Mouse (Mus musculus): ENCODE results near the gene Nup50.

Gene Nup50

DNA sequence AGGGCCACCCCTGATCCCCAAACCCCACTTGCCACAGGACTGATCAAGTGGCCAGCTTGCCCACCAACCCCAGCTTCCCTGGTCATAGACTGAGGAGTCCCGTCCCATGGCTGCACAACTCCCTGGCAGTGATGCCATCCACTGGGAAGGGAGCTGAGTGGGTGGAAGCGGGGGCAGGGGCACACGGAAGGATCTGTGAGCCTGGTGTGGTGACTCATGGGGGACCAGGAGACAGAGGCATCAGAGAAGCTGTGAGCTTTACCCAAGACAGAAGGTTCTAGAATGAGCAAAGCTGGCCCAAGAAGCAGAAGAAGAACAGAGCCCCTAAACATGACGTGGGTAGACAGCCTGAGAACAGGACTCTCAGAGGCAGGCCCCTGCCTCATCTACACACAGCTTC is 26.8 kb downstream of the Nup50 start:
- DNase-seq (ENCODE audit: low read depth, low spot score), result no peak

DNA sequence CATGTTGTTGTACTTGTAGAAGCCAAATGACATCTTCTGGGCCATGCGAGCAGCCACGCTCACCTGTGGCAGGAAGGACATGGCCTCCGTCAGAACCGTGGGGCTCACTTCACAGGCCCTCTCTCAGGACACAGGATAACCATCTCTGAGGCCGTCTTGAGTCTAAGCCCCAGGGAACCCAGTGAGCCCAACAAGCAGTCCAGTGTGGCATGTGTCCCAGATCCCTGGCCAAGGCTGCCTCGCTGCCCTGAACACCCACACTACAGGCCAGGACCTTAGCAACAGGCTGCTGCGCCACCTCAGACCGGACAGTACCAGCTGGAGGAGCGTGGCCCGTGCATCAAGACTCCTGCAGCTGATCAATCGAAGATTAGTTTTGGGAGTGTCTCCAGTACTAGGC is 30.0 kb downstream of the Nup50 start:
- no peak for DNase-seq (ENCODE audit: low read depth, low spot score)

DNA sequence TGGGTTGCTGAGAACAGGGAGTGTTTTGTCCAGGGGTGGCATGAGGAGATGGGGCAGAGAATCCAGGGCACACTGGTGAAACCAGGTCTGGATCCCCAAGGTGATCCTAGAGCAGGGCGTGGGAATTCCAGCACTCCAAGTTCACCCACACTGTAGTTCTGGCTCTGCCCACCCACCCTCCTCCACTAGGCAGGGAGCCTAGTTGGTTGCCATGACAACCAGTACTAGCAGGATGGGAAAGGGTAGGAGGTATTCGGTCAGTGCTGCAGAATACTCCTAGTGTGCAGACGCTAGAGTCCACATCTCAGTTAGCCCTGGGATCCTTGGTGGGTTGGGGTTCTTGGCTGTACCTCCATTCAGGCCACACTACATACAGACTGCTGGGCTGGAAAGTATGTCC is 34.6 kb downstream of the Nup50 start:
- no peak for DNase-seq (ENCODE audit: low read depth, low spot score)

DNA sequence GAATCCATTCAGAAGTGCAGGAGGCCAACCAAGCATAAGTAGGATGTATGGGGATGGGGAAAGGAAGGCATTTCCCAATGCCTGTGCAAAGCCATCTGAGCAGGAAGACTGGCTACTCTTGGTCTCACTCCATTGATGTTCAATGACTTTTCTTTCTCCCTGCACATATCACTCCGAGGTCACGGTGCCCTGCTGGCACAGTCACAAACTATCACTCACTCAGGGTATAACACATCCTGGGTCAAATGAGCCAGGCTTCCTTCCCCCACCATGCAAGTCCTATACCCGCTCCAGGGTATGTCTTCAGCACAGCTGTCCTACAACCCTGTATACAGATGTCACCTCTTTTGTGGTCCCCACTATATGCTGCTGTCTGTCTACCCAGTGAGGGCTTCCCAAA is 35.1 kb downstream of the Nup50 start:
- no peak for DNase-seq (ENCODE audit: low read depth, low spot score)

DNA sequence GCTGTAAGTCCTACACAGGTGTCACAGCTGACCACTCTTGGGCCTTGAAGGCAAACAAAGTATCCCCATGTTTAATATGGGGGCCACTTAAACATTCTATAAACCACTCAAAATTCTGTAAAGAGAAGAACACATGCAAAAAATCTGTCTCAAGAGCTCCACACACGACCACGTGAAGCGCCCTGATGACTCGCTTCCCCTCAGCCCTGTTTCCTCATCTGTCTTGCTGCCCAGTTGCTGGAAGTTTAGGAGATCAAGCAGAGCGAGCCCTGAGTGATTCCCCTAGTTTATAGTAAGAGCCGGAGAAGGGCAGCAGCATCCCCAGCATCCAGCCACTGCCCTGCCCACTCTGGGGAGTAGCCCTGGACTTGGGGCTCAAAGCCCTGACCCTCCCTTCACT is 36.7 kb downstream of the Nup50 start:
- no peak for DNase-seq (ENCODE audit: low read depth, low spot score)

DNA sequence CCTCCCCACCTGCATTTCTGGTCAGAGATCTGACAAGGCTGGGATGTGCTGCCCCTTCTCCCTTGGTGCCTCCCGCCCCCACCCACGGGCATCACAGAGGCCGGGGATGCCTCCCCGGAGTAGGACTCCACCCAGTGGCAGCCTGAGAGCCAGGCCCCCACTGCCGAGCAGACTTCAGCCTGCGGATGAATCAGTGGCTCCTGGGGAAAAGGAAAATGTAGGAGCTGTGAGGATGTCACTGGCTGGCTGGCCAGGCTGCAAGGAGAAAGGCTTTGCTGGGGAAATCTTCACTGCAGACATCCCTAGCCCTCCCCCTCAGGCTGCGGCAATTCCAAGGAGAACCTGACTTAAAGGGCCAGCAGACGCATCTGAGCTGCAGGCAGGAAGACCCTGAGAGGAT is 37.5 kb downstream of the Nup50 start:
- DNase-seq (ENCODE audit: low read depth, low spot score), result no peak

DNA sequence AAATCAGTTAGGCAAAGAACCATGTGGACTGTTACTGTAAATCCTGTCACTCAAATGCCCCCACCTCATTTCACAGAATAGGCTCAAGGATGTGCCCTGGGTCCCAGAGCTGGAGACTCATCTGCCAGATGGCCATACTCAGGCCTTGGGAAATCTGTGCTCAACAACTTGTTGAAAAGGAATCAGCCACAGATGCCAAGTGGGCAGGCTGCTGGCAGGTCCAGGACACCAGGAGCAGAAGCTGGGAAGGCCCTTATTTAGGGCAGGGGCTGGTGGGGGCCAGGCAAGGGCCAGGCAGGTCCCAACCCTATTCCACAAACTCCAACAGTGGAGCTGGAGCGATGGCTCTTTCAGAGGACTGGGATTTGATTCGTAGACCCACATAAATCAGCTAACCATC is 39.3 kb downstream of the Nup50 start:
- no peak for DNase-seq (ENCODE audit: low read depth, low spot score)

DNA sequence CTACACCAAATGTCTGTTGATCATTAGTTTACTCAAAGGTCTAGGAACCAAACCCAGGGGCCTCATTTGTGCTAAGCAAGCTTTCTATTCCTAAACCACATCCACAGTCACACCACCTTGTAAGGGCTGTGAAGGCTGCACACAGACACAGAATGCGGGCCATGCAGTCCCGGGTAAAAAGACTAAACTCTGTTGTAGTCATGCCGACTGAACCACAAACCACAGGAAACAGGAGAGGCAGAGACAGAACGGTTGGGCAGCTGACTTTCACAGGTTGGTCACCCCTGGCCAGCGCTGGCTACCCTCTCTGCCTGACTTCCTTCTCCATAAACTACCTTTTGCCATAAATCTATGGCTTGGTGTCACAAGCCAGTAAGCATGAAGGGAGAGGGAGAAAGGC is 41.6 kb downstream of the Nup50 start:
- no peak for DNase-seq (ENCODE audit: low read depth, low spot score)

DNA sequence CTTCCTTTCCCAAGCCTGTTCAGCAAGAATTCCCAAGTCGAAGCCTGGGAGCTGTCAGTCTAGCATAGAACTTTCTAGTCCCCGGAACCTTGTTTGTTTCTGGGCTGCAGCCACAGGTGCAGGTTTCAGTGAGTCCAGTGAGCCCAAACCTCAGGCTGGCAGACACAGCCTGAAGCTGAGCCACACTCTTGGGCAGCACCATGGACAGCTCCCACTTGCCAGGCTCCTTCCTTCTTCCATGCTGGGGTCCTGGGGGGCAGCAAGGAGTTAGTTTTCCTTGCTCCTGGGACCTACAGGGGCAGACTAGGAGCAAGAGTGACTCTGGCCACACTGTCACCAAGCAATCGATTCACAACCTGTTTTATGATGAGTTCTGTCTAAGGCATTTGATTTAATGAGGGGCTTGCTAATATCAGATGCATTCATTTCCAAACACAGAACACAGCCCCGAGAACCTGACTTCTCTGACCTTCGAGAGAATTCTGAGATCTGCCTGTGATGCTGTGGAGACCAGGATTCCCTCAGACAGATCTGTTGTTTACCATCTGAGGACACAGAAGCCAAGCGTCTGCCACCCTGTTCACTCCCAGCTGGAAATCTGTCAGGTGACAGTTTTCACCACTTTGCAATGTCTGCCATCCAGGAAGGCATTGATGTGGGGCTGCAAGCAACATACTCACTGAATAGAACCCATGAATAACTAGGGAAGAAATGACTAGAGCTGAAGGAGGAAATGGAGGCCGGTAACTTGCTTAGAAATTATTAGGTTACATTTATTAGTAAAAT is 42.6 kb downstream of the Nup50 start:
- DNase-seq (ENCODE audit: low read depth, low spot score), result peak; percentile 32

DNA sequence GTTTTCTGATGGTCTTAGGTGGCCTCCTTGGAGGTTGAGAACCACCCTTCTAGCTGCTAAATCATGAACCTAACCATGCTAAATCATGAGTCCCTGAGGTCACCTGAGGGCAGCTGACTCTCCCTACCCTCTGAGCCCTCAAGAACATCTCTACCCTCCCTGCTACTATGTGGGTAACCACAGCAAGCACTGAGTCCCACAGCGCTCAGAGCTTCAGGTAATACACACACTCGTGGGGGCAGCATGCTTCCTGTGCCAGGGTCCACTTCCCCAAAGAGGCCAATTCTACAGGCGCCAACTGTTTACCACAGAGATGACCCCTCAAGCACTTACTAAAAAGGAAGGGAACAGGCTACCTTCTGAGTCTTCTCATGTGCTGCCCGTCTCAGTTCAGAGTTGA is 45.3 kb downstream of the Nup50 start:
- no peak for DNase-seq (ENCODE audit: low read depth, low spot score)

DNA sequence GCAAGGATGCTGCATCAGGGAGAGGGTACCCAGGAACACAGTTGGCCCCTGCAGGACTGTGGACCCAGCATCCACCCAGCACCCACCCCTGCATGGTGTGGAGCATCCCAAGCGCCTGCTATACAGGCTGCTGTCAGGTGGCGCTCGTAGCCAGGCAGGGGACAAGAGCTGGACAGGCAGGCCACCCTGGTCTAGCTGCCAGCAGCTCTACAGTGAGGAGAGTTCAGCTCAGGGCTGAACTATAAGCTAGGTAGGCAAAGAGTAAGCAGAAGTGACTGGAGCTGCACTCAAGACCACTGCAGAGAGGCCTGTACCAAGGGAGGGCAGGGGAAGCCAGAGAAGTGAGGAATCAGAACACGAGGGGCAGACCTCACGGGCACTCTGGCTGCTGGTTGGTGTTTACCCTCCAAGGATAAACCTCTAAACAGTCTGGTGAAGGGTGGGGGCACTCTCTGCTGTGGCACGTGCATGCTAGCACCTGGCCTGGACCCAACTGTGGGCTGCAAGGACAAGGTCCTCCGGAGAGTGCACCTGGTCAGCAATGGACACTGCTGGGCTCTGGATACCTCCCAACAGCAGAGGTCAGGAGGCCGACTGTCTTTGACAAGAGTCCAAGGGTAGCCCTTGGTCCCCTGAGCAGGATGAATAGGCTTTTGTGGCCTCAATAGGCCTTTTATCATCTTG is 49.8 kb downstream of the Nup50 start:
- DNase-seq (ENCODE audit: low read depth, low spot score), result no peak

DNA sequence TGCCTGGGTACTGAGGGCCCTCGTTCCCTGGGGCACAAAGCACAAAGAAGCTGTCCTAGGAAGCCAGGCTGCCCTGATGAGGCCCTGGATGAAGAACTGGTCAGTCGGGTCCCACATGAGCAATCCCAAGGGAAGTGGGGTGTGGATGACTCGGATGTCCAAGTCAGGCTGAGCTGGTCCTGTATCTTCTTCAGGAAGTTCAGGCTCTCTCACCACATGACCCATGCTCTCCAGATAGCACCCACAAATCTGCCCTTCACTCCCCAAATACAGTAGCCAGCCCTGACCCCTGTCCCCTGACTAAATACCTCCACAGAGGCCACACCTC is 50.3 kb downstream of the Nup50 start:
- DNase-seq (ENCODE audit: low read depth, low spot score), result no peak

DNA sequence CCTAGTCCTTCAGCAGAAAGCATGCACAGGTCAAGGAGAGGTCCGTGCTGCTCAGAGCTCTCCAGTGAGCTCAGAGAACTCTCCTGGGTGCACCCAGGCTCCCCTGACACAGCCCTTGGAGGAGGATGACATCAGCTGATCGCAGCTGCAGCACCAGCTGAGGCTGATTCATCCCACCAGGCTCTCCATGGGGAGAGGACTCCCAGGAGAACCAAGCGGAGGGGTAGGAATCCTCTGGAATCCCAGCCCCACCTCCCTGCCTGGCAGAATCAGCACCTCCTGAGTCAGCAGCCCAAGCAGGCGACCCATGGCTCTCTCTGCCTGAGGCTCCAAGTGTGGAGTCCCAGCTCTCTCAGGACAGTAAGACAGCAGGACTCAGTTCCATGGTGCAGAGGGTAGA is 52.5 kb downstream of the Nup50 start:
- no peak for DNase-seq (ENCODE audit: low read depth, low spot score)

DNA sequence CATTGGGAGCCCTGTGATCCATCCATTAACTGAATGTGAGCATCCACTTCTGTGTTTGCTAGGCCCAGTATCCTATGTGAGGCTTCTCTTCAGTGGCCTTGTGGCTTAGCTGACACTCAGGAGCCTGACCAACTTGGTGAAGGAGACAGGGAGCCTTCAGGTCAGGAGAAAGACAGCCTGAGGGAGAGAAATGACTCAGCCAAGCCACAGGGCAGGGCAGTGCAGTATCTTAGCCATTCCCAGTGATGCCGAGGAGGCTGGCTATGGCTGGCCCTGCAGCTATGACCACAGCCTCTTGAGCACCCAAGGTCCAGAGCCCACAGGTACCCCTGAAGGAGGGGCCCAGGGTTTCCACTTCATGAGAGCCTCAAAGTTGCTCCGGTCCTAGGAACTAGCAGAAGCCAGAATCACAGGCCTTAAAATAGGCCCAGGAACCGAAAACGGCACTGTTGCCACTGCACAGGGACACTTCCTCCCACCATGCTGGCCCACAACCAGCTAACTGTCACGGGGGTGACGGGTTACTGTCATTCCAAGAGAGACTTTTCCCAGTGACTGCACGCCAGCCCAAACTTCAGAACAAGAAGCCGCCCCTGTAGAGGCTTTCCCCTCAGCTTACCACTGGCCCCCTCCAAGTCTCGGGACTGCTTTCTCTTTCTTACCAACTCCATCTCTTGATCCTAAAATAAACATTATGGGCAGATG is 58.5 kb downstream of the Nup50 start:
- DNase-seq (ENCODE audit: low read depth, low spot score), result no peak

DNA sequence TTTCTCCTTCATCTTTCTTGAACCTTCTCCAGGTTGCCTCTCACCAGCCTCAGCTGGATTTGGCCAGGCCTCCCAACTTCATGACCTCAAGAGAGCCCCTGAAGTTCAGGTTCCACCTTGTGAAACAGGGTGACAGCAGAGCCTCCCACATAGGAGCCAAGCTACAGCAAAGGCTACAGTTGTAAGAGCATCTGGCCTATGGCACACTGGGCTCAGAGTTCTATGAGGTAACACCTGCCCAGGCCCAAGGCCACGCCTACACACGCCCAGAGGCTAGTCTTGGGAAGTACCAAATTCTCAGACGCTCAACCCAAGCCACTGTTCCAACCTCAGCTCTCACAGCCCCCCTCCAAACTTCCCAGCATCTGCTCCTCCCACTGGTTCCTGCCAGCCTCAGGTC is 59.7 kb downstream of the Nup50 start:
- DNase-seq (ENCODE audit: low read depth, low spot score), result no peak

DNA sequence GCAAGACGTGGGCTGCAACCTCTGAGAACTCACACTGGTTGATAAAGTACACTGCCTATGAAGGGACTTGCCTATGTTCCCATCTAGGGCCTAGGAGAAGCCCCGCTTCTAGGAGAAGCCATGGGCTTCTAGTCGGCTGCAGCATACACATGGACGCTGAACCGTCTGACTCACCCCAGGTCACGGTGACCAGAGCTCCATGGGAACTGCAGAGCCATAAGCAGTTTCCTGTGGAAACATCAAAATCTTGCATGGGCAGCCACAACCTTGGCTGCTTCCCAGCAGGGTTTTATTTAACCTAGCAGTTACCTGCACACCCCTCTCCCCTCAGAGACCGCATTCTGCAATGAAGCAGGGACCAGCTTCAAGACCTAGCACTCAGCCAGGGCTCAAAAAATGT is 60.5 kb downstream of the Nup50 start:
- DNase-seq (ENCODE audit: low read depth, low spot score), result no peak

DNA sequence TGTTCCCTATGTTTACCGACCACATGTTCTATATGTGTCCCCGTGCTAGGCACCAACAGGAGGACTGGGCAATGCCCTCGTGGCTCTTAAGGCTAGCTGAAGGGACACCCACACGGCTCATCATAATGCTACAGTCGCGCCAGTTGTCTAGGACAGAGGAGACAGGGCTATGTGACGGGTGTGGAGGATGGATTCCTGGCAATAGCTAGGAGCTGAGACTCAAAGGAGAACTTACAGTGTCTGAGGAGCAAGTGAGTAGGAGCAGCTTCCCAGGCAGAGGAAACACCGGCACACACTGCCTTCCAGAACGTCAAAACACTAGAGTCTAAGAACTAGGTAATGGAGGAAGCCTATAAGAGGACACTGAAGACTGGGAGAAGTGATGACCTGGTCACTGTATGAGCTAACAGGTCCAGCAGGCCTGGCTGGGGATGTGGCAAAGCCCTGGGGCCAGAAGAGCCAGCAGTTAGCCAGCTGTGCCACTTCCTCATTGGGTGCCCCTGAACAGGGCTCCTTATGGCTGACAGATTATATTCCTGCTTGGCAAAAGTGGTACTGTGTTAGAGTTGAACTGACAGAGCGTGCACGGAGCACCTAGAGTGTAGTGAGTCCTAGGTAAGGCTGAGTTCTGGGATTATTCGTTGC is 62.4 kb downstream of the Nup50 start:
- DNase-seq (ENCODE audit: low read depth, low spot score), result no peak

DNA sequence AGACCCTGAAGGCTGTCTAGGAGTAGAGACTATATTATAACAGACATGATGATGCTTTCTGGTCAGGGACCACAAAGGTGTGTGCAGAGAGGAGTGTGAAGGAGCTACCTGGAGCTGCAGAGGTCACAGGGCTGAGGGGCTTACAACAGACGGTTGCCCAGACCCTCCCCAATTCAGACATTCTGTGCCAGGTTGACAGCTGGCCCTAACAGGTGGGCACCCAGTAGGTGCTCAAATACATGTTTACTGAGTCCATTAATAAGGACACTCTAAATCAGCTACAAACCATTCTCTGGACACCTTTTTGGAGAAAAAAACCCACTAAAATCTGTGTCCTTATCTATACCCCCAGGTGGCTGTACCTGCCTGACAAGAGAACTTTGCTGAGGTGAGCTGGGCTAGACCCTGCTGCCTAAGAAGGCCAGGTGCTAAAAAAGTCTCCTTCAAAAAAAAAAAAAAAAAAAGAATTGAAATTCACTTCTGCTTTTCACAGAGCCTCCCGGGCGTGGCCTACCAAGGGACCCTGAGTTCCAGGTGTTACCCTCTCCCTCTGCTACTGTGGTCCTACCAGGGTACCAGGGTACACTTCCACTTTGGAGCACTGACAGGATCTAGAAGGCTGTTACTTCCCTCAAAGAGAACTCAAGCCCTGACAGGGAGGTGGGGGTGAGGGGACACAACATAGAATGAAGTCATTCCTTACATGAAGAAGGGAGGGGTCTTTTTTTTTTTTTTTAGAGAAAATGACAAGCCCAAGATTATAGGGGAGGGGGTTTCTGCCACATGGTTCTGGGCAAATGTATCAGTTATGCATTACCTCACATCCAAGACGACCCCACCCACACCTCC is 63.2 kb downstream of the Nup50 start:
- no peak for DNase-seq (ENCODE audit: low read depth, low spot score)

DNA sequence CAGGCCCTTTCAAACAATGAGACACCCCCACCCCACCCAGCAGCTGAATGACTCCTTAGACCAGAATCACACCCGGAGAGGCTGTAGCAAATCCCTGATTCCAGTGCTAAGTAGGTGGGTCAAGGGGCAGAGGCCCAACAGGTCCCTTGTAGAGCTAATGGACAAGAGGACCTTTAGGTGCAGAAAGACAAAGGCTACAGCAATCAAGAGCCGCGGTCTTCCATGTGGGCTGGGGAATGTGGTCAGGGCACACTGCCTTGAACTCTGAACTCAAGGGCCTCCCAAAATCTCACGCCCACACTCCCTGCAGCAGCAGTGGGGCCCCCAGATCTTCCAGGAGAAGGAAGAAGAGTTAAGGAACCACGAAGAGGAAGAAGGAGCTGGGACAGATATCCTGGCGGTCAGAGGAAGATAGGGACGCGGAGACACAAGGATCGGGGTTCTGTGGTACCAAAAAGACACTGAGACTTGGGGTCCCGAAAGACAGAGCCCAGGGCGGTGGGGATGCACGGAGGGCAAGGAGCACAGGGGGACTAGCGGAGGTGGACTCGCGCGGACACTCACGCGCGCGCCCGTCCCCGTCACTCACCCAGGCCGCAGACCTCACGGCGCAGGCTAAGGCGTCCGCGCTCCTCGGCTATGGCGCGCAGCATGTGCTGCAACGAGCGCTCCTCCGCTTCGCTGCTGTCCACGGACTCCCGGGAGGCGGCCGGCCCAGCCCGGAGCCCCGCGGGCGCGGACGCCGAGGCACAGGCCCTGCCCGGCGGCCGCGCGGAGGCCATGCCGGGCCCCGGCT is 64.0 kb downstream of the Nup50 start:
- peak; percentile 59 for DNase-seq (ENCODE audit: low read depth, low spot score)

DNA sequence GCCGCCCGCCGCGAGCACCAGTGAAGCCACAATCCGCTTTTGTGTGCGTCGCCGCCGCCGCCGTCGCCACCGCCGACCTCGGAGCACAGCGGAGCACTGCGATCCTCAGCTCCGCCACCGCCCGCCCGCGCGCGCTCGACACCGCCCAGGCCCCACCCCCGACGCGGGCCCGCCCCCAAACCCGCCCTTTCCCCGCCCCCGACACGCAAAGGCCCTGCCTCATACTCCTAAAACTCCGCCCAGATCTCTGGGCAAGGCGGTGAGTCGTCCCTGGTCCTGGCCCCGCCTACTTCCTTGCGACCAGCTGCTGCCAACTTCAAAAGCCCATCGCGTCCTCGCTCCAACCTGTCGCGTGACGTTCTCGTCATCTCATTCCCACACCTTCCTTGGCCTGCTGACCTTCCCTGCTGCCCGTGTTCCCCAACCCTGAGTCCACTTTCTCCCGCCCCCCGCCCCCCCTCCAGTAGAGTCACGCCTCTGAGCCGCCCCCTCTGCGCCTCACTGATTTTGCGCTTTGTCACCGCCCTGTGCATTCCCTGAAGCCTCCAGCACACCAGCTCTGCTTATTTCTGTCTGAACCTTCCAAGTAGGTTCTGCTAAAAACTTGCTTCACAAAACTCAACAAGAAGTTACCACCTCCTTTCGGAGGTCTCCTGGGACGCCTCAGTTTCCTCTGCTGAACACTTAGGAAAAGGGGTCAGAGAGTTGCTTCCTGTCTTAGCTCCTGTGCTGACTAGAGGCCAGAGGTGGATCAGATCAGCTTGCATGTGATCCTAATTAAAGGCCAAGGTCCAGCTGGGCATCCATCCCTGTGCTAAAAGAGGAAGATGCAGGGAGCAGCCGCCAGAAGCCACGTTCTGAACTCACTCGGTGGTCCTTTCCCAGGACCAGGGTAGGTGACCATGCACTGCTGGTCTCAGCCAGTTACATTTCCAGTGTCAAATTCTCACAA is 64.9 kb downstream of the Nup50 start, which contains the start of gene 5031439G07Rik:
TSS of gene 5031439G07Rik (minus strand) at position 678 of the 952 bp plus-strand sequence.
- peak; percentile 94 for DNase-seq (ENCODE audit: low read depth, low spot score)
